Mouse (Mus musculus): ENCODE results near the gene Ece2. TPM values are rescaled to one million over a fixed set of nuclear protein-coding genes. Genes with fewer than 3 reads are reported as not detected.

Gene Ece2
- 1.0 and 1.2 TPM in 2 replicates for polyA plus RNA-seq (2014; fragmentation: Nextera tagmentation; extraction: Ambion mirVana)

DNA sequence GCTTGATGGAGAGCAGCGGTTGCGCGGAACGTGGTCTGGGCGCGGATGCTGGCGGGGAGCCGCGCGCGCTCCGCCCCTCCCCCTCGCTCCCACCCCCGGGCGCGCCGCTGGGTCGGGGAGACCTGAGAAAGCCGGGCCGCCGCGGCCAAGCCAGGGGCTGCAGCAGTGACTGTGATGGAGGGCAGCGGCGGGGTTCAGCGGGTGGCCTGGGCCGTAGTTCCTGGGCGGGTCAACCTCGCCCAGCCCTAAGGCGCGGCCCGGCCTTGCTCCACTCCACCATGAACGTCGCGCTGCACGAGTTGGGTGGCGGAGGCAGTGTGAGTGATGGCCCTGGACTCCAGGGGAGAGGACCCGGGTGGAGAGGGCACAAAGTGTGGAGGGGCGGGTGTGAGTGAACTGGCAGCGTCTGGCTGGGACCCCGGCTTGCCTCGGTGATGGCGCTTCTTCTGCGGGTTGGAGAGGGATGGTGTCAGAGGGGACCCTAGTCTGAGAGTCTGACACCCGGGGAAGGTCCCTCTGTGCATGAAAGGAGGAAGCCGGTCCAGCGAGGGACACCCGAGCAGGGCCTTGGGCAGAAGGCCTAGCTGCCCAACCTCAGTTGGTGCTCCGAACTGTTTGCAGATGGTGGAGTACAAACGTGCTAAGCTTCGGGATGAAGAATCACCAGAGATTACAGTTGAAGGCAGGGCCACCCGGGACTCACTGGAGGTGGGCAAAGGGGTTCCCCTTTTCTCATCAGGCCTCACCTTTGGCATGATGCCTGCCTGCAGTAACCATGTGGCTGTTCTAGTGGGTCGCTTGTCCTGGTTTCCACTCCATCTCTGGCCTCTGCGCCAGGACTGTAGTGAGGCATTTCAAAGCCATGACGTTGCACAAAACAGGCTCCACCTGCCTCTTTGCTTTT lies at the start of gene Ece2:
Gene Ece2 (plus strand): TSS at position 98 of the 904 bp plus-strand sequence.
- Histone ChIP-seq H3K27me3 (replicated peaks; ENCODE audit: control insufficient read depth, insufficient read depth, low read length) (peaks cover 19% of the 10 kb centered on the region), H3K9ac (ENCODE audit: low read length) (peak within 1 kb of the TSS; percentile 49), H3K36me3 (ENCODE audit: control insufficient read depth, insufficient read depth, low read length) (no peaks in the 10 kb centered on the region), H3K4me3 (ENCODE audit: low read depth, low read length) (peak within 1 kb of the TSS; percentile 45), H3K4me2 (ENCODE audit: low read length) (peak within 1 kb of the TSS; percentile 92), H3K4me1 (replicated peaks; ENCODE audit: control insufficient read depth, insufficient read depth, low read length) (peaks cover 6% of the 10 kb centered on the region; the same call in 1 of the 2 replicates), H3K9me3 (ENCODE audit: control insufficient read depth, low read length) (no peaks in the 10 kb centered on the region), H3K27ac (ENCODE audit: low read depth) (no peak within 1 kb of the TSS)
- peak; percentile 53; the same call in 1 of the 2 replicates for ATAC-seq (replicated peaks; ENCODE audit: low FRiP score, low TSS enrichment, low read depth)
- 7% methylated on average over 54 of the region's 54 CpGs for WGBS
- DNase-seq (ENCODE audit: low spot score) = peak; percentile 59

DNA sequence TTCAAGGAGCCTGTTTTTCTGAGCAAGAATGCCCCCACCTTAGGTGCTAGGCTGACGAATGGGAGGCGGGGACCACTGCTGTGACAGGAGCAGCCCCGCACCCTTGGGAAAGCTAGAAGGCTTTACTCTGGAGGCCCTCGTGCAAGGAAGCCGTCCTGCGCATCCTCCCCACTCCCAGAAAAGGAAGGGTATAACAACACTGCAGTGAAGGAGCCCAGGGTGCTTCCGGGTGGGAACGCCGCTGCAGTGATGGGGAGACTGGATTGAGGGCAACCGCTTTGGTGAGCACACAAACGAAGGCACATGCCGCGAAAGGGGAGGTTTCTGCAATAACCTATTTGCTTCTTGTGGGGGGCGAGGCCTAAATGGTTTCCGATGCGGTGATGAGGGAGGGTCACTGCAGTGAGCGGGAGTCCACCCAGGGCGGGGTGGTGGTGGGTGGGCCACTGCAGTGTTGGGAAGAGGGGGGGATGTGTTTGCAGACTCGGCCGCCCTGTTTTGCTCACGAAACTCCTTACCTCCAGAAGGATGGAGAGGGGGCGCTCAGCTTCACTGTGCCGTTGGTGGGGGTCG lies 40.2 kb upstream of the Ece2 start, which contains the start of gene Vwa5b2:
Gene Vwa5b2 (plus strand): TSS at position 106 of the 573 bp plus-strand sequence.
- H3K4me1 ChIP-seq (replicated peaks; ENCODE audit: control insufficient read depth, insufficient read depth, low read length) = peaks cover 15% of the 10 kb centered on the region
- H3K4me3 ChIP-seq (ENCODE audit: low read depth, low read length) = peak within 1 kb of the TSS; percentile 42
- ATAC-seq (replicated peaks; ENCODE audit: low FRiP score, low TSS enrichment, low read depth) (peak; percentile 70; the same call in 1 of the 2 replicates), DNase-seq (ENCODE audit: low spot score) (peak; percentile 68)
- no peaks in the 10 kb centered on the region for H3K9me3 ChIP-seq (ENCODE audit: control insufficient read depth, low read length)
- peak within 1 kb of the TSS; percentile 74 for H3K4me2 ChIP-seq (ENCODE audit: low read length)
- WGBS = under 1% methylated on average over 24 of the region's 24 CpGs
- H3K9ac ChIP-seq (ENCODE audit: low read length) = peak within 1 kb of the TSS; percentile 34; the same call in 1 of the 2 replicates
- H3K27ac ChIP-seq (ENCODE audit: low read depth) = no peak within 1 kb of the TSS
- H3K27me3 ChIP-seq (replicated peaks; ENCODE audit: control insufficient read depth, insufficient read depth, low read length) = peaks cover 55% of the 10 kb centered on the region
- H3K36me3 ChIP-seq (ENCODE audit: control insufficient read depth, insufficient read depth, low read length) = no peaks in the 10 kb centered on the region

DNA sequence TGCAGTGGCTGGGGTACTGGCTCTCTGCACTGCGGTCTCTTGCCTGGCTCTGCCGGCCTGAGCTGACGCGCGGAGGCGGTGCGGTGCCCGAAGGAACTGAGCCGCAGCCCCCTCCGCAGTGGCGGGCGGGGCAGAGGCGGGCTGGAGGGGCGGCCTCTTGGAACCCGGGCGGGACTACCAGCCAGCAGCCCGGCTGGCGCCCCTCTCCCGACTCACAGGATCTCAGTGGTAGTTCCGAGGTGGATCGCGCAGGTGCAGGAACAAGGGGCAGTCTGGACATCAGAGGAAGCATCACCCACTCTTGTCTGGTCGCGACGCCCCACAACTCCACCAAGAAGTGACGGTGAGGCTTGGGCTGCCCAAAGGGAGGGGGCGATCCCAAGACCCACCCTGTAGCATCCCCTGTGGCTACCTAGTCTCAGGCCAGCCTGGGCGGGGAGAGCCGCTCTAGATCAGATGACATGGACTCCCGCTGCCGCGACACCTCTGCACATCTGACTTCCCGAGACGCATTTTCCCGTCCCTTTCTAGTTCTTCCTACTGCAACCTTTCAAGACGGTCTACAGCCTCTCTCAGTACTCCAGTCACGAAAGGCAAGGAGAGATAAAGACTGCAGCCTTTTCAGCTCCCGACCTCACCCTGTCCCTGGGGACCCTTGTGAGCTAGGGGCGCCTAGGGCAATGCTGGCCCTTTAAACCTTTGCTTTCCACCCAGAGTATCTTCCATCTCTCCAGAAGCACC lies 39.5 kb upstream of the Ece2 start:
- WGBS = under 1% methylated on average over 37 of the region's 39 CpGs
- peak overlapping the region; percentile 34; the same call in 1 of the 2 replicates for H3K9ac ChIP-seq (ENCODE audit: low read length)
- H3K4me1 ChIP-seq (replicated peaks; ENCODE audit: control insufficient read depth, insufficient read depth, low read length) = peaks cover 15% of the 10 kb centered on the region
- H3K36me3 ChIP-seq (ENCODE audit: control insufficient read depth, insufficient read depth, low read length) = no peaks in the 10 kb centered on the region
- ATAC-seq (replicated peaks; ENCODE audit: low FRiP score, low TSS enrichment, low read depth) = peak; percentile 76
- peak; percentile 78 for DNase-seq (ENCODE audit: low spot score)
- peak overlapping the region; percentile 74 for H3K4me2 ChIP-seq (ENCODE audit: low read length)
- peak overlapping the region; percentile 42 for H3K4me3 ChIP-seq (ENCODE audit: low read depth, low read length)
- H3K27ac ChIP-seq (ENCODE audit: low read depth) = no peak overlapping the region
- H3K9me3 ChIP-seq (ENCODE audit: control insufficient read depth, low read length) = no peaks in the 10 kb centered on the region
- peaks cover 55% of the 10 kb centered on the region for H3K27me3 ChIP-seq (replicated peaks; ENCODE audit: control insufficient read depth, insufficient read depth, low read length)

DNA sequence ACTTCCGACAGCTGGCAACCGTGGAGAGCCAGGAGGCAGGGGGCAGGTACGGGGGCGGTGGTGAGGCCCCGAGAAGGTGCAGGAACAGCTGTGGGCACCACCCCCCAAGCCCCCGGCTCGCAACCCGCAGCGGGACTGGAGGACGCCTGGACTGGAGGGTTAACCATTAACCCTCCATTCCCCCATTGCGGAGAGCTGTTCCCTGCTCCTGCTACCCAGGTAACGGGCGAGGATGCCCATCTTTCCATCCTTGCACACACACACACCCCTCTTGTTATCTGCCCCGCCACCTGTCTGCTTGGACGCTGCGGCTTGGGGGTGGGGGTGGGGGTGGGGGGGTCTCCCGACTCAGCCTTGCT lies 39.0 kb upstream of the Ece2 start:
- no peaks in the 10 kb centered on the region for H3K36me3 ChIP-seq (ENCODE audit: control insufficient read depth, insufficient read depth, low read length)
- no peak overlapping the region for H3K27ac ChIP-seq (ENCODE audit: low read depth)
- 3% methylated on average over 17 of the region's 17 CpGs for WGBS
- peak overlapping the region; percentile 42 for H3K4me3 ChIP-seq (ENCODE audit: low read depth, low read length)
- no peak overlapping the region for H3K9ac ChIP-seq (ENCODE audit: low read length)
- DNase-seq (ENCODE audit: low spot score) (no peak), ATAC-seq (replicated peaks; ENCODE audit: low FRiP score, low TSS enrichment, low read depth) (peak; percentile 38)
- H3K27me3 ChIP-seq (replicated peaks; ENCODE audit: control insufficient read depth, insufficient read depth, low read length) = peaks cover 55% of the 10 kb centered on the region
- H3K4me2 ChIP-seq (ENCODE audit: low read length) = peak overlapping the region; percentile 74
- peaks cover 15% of the 10 kb centered on the region for H3K4me1 ChIP-seq (replicated peaks; ENCODE audit: control insufficient read depth, insufficient read depth, low read length)
- no peaks in the 10 kb centered on the region for H3K9me3 ChIP-seq (ENCODE audit: control insufficient read depth, low read length)

DNA sequence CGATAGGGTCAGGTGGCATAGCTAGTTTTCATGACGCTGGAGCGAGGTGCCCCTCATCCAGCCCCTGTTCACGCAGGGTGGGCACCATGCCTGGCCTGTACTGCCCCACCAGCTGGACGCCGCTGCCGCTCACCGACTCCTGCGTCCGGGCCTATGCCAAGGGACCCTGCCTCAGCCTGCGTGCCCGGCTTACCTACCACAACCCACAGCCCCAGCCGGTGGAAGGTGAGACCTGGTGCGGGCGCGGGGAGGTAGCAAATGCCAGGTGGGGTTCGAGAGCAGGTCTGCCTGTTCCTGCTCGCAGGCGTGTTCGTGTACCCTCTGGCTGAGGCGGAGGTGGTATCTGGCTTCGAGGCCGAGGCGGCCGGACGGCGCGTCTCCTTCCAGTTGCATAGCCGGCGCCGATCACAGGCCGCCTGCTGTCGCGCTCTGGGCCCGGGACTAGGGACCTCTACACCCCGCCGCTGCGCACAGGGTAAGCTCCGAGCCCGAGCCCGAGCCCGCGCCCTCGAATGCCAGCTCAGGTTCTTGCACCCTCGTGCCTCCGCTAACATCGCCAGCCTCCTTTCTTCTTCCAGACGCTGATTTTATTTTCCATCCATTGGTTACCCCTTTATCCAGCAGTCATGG lies 38.4 kb upstream of the Ece2 start:
- DNase-seq (ENCODE audit: low spot score) (peak; percentile 60), ATAC-seq (replicated peaks; ENCODE audit: low FRiP score, low TSS enrichment, low read depth) (no peak)
- Histone ChIP-seq H3K4me3 (ENCODE audit: low read depth, low read length) (peak overlapping the region; percentile 42), H3K9me3 (ENCODE audit: control insufficient read depth, low read length) (no peaks in the 10 kb centered on the region), H3K36me3 (ENCODE audit: control insufficient read depth, insufficient read depth, low read length) (no peaks in the 10 kb centered on the region), H3K4me1 (replicated peaks; ENCODE audit: control insufficient read depth, insufficient read depth, low read length) (peaks cover 15% of the 10 kb centered on the region), H3K4me2 (ENCODE audit: low read length) (peak overlapping the region; percentile 74), H3K27ac (ENCODE audit: low read depth) (no peak overlapping the region), H3K27me3 (replicated peaks; ENCODE audit: control insufficient read depth, insufficient read depth, low read length) (peaks cover 55% of the 10 kb centered on the region), H3K9ac (ENCODE audit: low read length) (no peak overlapping the region)
- 6% methylated on average over 48 of the region's 48 CpGs for WGBS

DNA sequence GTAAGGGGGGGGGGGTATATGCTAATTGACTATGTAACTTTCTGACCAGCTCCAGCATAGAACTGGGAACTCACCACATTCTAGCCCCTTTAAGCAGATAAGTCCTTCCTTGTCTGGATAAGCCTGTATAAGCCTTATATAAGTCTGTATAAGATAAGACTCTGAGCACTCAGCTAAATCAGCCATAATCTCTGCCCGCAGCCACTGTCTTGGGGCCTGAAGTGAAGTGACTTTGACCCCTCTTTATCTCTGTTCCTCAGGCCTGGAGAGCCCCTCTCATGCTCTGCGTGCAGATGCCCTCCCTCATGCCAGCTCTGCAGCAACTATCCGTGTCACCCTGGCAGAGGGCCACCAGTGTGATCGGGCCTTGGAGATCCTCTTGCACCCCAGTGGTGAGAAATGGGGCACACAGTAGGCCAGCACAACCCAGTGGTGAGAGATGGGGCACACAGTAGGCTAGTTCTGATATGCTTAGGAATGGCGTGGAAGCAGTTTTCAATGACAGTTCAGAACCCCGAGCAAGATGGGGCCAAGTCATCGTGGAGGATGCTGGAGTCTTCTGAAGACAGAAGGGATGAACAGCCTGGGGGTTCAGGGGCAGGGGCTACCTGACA lies 34.5 kb upstream of the Ece2 start:
- Histone ChIP-seq H3K4me3 (ENCODE audit: low read depth, low read length) (no peak overlapping the region), H3K9ac (ENCODE audit: low read length) (no peak overlapping the region), H3K27ac (ENCODE audit: low read depth) (no peak overlapping the region), H3K4me1 (replicated peaks; ENCODE audit: control insufficient read depth, insufficient read depth, low read length) (peaks cover 7% of the 10 kb centered on the region), H3K9me3 (ENCODE audit: control insufficient read depth, low read length) (no peaks in the 10 kb centered on the region), H3K27me3 (replicated peaks; ENCODE audit: control insufficient read depth, insufficient read depth, low read length) (peaks cover 37% of the 10 kb centered on the region), H3K4me2 (ENCODE audit: low read length) (no peak overlapping the region), H3K36me3 (ENCODE audit: control insufficient read depth, insufficient read depth, low read length) (no peaks in the 10 kb centered on the region)
- ATAC-seq (replicated peaks; ENCODE audit: low FRiP score, low TSS enrichment, low read depth) = no peak
- no peak for DNase-seq (ENCODE audit: low spot score)
- WGBS = 73% methylated on average over 7 of the region's 7 CpGs

DNA sequence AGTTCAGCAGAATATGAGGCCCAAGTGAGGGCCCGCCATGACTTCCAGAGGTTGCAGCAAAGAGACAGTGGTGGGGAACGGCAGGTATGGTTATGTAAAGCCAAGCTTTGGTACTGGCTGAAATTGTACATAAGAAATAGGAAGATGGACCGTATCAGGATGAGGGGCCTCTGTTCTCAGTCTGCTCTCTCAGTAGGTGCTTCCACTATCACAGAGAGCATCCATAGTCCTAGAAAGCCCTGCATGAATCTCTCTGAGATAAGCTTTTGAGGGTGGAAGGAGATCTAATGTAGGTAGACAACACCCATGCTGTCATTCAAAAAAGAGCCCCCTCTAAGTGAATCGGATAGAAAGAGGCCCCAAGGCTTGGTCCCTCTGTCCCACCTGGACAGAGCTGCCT lies 33.9 kb upstream of the Ece2 start:
- Histone ChIP-seq H3K9ac (ENCODE audit: low read length) (no peak overlapping the region), H3K4me3 (ENCODE audit: low read depth, low read length) (no peak overlapping the region), H3K27ac (ENCODE audit: low read depth) (no peak overlapping the region), H3K4me2 (ENCODE audit: low read length) (no peak overlapping the region), H3K4me1 (replicated peaks; ENCODE audit: control insufficient read depth, insufficient read depth, low read length) (peaks cover 6% of the 10 kb centered on the region; the same call in 1 of the 2 replicates), H3K9me3 (ENCODE audit: control insufficient read depth, low read length) (no peaks in the 10 kb centered on the region), H3K27me3 (replicated peaks; ENCODE audit: control insufficient read depth, insufficient read depth, low read length) (peaks cover 32% of the 10 kb centered on the region), H3K36me3 (ENCODE audit: control insufficient read depth, insufficient read depth, low read length) (no peaks in the 10 kb centered on the region)
- WGBS = 86% methylated on average over 4 of the region's 4 CpGs
- no peak for ATAC-seq (replicated peaks; ENCODE audit: low FRiP score, low TSS enrichment, low read depth)
- DNase-seq (ENCODE audit: low spot score) = no peak

Data from intestine, embryonic 14.5 days (tissue).